ENCODE assay signal across 27 mouse cellular contexts in genomic region chr9:108032126-108032525, GRCm38 (mm10). TPM values are rescaled to one million over a fixed set of nuclear protein-coding genes. Genes with fewer than 3 reads are reported as not detected.
"Had no signal": no experiment of that assay in that cellular context is flagged by ENCODE, and none has a peak within 500 bp of the region (broad histone marks: within the 10 kb centered on the region; RNA-seq: fewer than 3 reads in every experiment).

No protein-coding gene starts in this region.

- H3K4me3 ChIP-seq: gastrocnemius, adult 2 months; heart, adult 2 months; heart, embryonic 13.5 days; heart, embryonic 15.5 days; hindbrain, embryonic 13.5 days; hindbrain, embryonic 15.5 days; kidney, embryonic 15.5 days; limb, embryonic 12.5 days; liver, embryonic 13.5 days; liver, embryonic 15.5 days had no signal

- H3K27me3 ChIP-seq: heart, embryonic 13.5 days; heart, embryonic 15.5 days; hindbrain, embryonic 13.5 days; hindbrain, embryonic 15.5 days; kidney, embryonic 15.5 days; limb, embryonic 12.5 days; liver, embryonic 13.5 days; liver, embryonic 15.5 days had no signal

- DNase-seq: gastrocnemius, adult 2 months; gastrocnemius, postnatal 10 days; gastrocnemius, postnatal 25 days; heart, adult 2 months; heart, postnatal 14 days; heart, postnatal 36 days; kidney, adult 11 months; kidney, adult 2 months; kidney, adult 9 months; kidney, postnatal 14 days; kidney, postnatal 36 days; layer of hippocampus, adult 9-11 months; layer of hippocampus, postnatal 36 days; left cerebral cortex, postnatal 4 days; liver; liver, embryonic 13.5 days had no signal

- H3K9me3 ChIP-seq: heart, embryonic 15.5 days; hindbrain, embryonic 13.5 days; hindbrain, embryonic 15.5 days; kidney, embryonic 15.5 days; liver, embryonic 13.5 days; liver, embryonic 15.5 days had no signal

- H3K4me1 ChIP-seq: heart, embryonic 13.5 days; heart, embryonic 15.5 days; hindbrain, embryonic 13.5 days; hindbrain, embryonic 15.5 days; kidney, embryonic 15.5 days; limb, embryonic 12.5 days; liver, embryonic 15.5 days had no signal

- ATAC-seq: hindbrain, postnatal 0 days; intestine, embryonic 16.5 days had no signal

- H3K27ac ChIP-seq: gastrocnemius, adult 2 months; heart, adult 2 months; heart, embryonic 13.5 days; heart, embryonic 15.5 days; hindbrain, embryonic 13.5 days; hindbrain, embryonic 15.5 days; hindbrain, postnatal 0 days; kidney, embryonic 15.5 days; kidney, postnatal 0 days; limb, embryonic 12.5 days; liver, embryonic 13.5 days; liver, embryonic 15.5 days had no signal

RNA-seq across cellular contexts. Expression of gene Gm20662, which starts 36.0 kb away (rescaled TPM):
- total RNA-seq: gastrocnemius, adult 2 months; gastrocnemius, postnatal 10 days; gastrocnemius, postnatal 25 days had no signal
- polyA plus RNA-seq: hindbrain, embryonic 15.5 days; hindbrain, postnatal 0 days; liver, embryonic 15.5 days had no signal

RNA-seq across cellular contexts. Expression of gene Cdhr4, which starts 39.8 kb away (rescaled TPM):
- total RNA-seq: granulocyte monocyte progenitor cell, adult 5-6 weeks had no signal
